Mouse (Mus musculus) MEL (cell line): Measurements from ENCODE around the gene Hacd2.

Experiments
- CHD1 ChIP-seq: IDR thresholded peaks from 2 replicates; pipeline ENCODE4 v1.6.1; 2012; ENCODE audit warnings: low read depth, mild to moderate bottlenecking, inconsistent platforms, low read length, improper control_type of control experiment
- CTCF ChIP-seq, 3 experiments: IDR thresholded peaks in 2 of 3; conservative IDR thresholded peaks in 1 of 3; 2 replicates each; pipeline ENCODE4 v1.5.1; 2011 to 2012; ENCODE audit warnings: low read length in 3 of 3, low read depth in 2 of 3, mild to moderate bottlenecking in 2 of 3, improper control_type of control experiment in 1 of 3, inconsistent platforms in 1 of 3, mixed read lengths in 1 of 3, moderate library complexity in 1 of 3; ENCODE audit not compliant: control insufficient read depth in 1 of 3, insufficient read depth in 1 of 3, poor library complexity in 1 of 3, severe bottlenecking in 1 of 3
- EP300 ChIP-seq, 2 experiments: IDR thresholded peaks; 2 replicates each; pipeline ENCODE4 v1.6.1; 2011; ENCODE audit warnings: improper control_type of control experiment in 2 of 2, low read length in 2 of 2, low read depth in 1 of 2, mild to moderate bottlenecking in 1 of 2
- JUND ChIP-seq: IDR thresholded peaks from 2 replicates; pipeline ENCODE4 v1.6.1; 2011; ENCODE audit warnings: low read depth, mild to moderate bottlenecking, improper control_type of control experiment, low read length
- MAX ChIP-seq: IDR thresholded peaks from 2 replicates; pipeline ENCODE4 v1.6.1; 2011; ENCODE audit warnings: low read length, improper control_type of control experiment
- MYB ChIP-seq: IDR thresholded peaks from 2 replicates; pipeline ENCODE4 v1.6.1; 2011; ENCODE audit warnings: mild to moderate bottlenecking, low read depth, low read length, improper control_type of control experiment
- POLR2AphosphoS2 ChIP-seq: IDR thresholded peaks from 2 replicates; pipeline ENCODE4 v1.6.1; 2011; ENCODE audit warnings: low read length, improper control_type of control experiment
- SIN3A ChIP-seq: IDR thresholded peaks from 2 replicates; pipeline ENCODE4 v1.6.1; 2012; ENCODE audit warnings: low read length, improper control_type of control experiment, inconsistent platforms
- SMC3 ChIP-seq: IDR thresholded peaks from 2 replicates; pipeline ENCODE4 v1.6.1; 2011; ENCODE audit warnings: low read depth, low read length, improper control_type of control experiment
- USF1 ChIP-seq: IDR thresholded peaks from 2 replicates; pipeline ENCODE4 v1.6.1; 2014; ENCODE audit warnings: low read depth, mild to moderate bottlenecking, inconsistent platforms, low read length, improper control_type of control experiment, moderate library complexity

GRCm38 (mm10) chr16:35055861-35056260, 33.6 kb downstream of the Hacd2 start:
- no peak for TF ChIP-seq POLR2AphosphoS2
- TF ChIP-seq USF1 = no peak
- no peak for TF ChIP-seq JUND
- TF ChIP-seq CTCF (IDR thresholded peaks at IDR 0.05 in 2 of 3, conservative IDR thresholded peaks at IDR 0.05 in 1 of 3; ENCODE audit: control insufficient read depth in 1 of 3, insufficient read depth in 1 of 3, low read depth in 2 of 3, low read length in 3 of 3, poor library complexity in 1 of 3, severe bottlenecking in 1 of 3) = no peak
- TF ChIP-seq MYB = no peak
- TF ChIP-seq CHD1 = no peak
- no peak for TF ChIP-seq MAX
- TF ChIP-seq EP300 (IDR thresholded peaks at IDR 0.05; ENCODE audit: low read depth in 1 of 2, low read length in 2 of 2) = no peak
- TF ChIP-seq SMC3 = no peak
- TF ChIP-seq SIN3A = no peak
